Mouse (Mus musculus) heart, adult 2 months (tissue): ENCODE measurements around the gene Dlg5.

Source experiments
- CTCF ChIP-seq: fragments of 200-600 bp; IDR thresholded peaks from 2 replicates; pipeline ENCODE4 v1.8.1; 2022; ENCODE audit warnings: antibody characterized with exemption, mild to moderate bottlenecking, moderate library complexity
- POLR2A ChIP-seq: fragments of 200-500 bp; IDR thresholded peaks from 2 replicates; pipeline ENCODE4 v1.6.1; 2011; ENCODE audit warnings: mild to moderate bottlenecking, low read depth, low read length, control low read depth; ENCODE audit not compliant: insufficient read depth

DNA sequence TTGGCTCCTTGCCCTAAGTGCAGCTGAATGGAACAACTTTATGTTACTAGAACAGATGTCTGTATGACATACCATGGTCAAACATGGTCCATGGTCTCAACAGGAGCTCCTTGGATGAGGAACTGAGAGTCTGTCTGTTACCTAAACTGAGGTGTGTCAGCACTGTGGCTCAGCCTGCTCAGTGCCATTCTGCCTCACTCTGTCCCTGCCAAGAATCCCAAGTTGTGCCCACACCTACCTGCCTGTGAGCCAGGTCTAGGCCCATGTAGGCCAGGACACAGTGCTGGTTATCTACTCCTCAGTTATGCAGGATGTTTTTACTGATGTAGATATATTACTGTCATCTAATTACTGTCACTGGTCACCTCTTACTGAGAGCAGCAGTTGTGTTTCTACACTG, 45.0 kb upstream of the Dlg5 start:
- no peak for TF ChIP-seq POLR2A
- no peak for TF ChIP-seq CTCF
